Mouse (Mus musculus): Measurements from ENCODE around the gene Ckap5. TPM values are rescaled to one million over a fixed set of nuclear protein-coding genes. Genes with fewer than 3 reads are reported as not detected.

The Ckap5 gene
- polyA plus RNA-seq, 1 experiment, result 2.7 TPM

GRCm38 (mm10) chr2:91627486-91627885, 100.9 kb downstream of the Ckap5 start:
- Histone ChIP-seq H3K4me1 (ENCODE audit: control insufficient read depth, insufficient read depth, insufficient read length, low read length) (no peaks in the 10 kb centered on the region), H3K4me3 (ENCODE audit: low read depth, low read length) (no peak overlapping the region), H3K27me3 (ENCODE audit: control insufficient read depth, insufficient read depth, low read length) (no peaks in the 10 kb centered on the region), H3K27ac (ENCODE audit: insufficient read depth, low read depth, low read length) (no peak overlapping the region), H3K36me3 (ENCODE audit: control insufficient read depth, insufficient read depth, low read length) (no peaks in the 10 kb centered on the region)
- TF ChIP-seq POLR2A (IDR thresholded peaks at IDR 0.05; ENCODE audit: low read depth, low read length), result no peak
- no peak for TF ChIP-seq CTCF (IDR thresholded peaks at IDR 0.05; ENCODE audit: extremely low read depth, insufficient read length, insufficient replicate concordance, low read depth, low read length)
- 64% methylated on average over 5 of the region's 5 CpGs for WGBS

- TF ChIP-seq POLR2A (IDR thresholded peaks at IDR 0.05; ENCODE audit: low read depth, low read length) (no peak), CTCF (IDR thresholded peaks at IDR 0.05; ENCODE audit: extremely low read depth, insufficient read length, insufficient replicate concordance, low read depth, low read length) (no peak)
Measured at GRCm38 (mm10) chr2:91628171-91628570, 101.6 kb downstream of the Ckap5 start.

GRCm38 (mm10) chr2:91629682-91630081, 103.1 kb downstream of the Ckap5 start:
- no peaks in the 10 kb centered on the region for H3K36me3 ChIP-seq (ENCODE audit: control insufficient read depth, insufficient read depth, low read length)
- H3K4me3 ChIP-seq (ENCODE audit: low read depth, low read length), result no peak overlapping the region
- WGBS, result 76% methylated on average over 18 of the region's 18 CpGs
- TF ChIP-seq POLR2A (IDR thresholded peaks at IDR 0.05; ENCODE audit: low read depth, low read length) (no peak), CTCF (IDR thresholded peaks at IDR 0.05; ENCODE audit: extremely low read depth, insufficient read length, insufficient replicate concordance, low read depth, low read length) (no peak)
- no peaks in the 10 kb centered on the region for H3K4me1 ChIP-seq (ENCODE audit: control insufficient read depth, insufficient read depth, insufficient read length, low read length)
- no peak overlapping the region for H3K27ac ChIP-seq (ENCODE audit: insufficient read depth, low read depth, low read length)
- no peaks in the 10 kb centered on the region for H3K27me3 ChIP-seq (ENCODE audit: control insufficient read depth, insufficient read depth, low read length)

More at GRCm38 (mm10) chr2:91628171-91628570, 101.6 kb downstream of the Ckap5 start:
- no peaks in the 10 kb centered on the region for H3K36me3 ChIP-seq (ENCODE audit: control insufficient read depth, insufficient read depth, low read length)
- H3K27me3 ChIP-seq (ENCODE audit: control insufficient read depth, insufficient read depth, low read length), result no peaks in the 10 kb centered on the region
- no peak overlapping the region for H3K4me3 ChIP-seq (ENCODE audit: low read depth, low read length)
- H3K4me1 ChIP-seq (ENCODE audit: control insufficient read depth, insufficient read depth, insufficient read length, low read length), result no peaks in the 10 kb centered on the region
- H3K27ac ChIP-seq (ENCODE audit: insufficient read depth, low read depth, low read length), result no peak overlapping the region
- WGBS, result 87% methylated on average over 8 of the region's 8 CpGs

- no peak overlapping the region for H3K4me3 ChIP-seq (ENCODE audit: low read depth, low read length)
- H3K36me3 ChIP-seq (ENCODE audit: control insufficient read depth, insufficient read depth, low read length), result no peaks in the 10 kb centered on the region
- no peaks in the 10 kb centered on the region for H3K27me3 ChIP-seq (ENCODE audit: control insufficient read depth, insufficient read depth, low read length)
- 92% methylated on average over 12 of the region's 12 CpGs for WGBS
- H3K4me1 ChIP-seq (ENCODE audit: control insufficient read depth, insufficient read depth, insufficient read length, low read length), result no peaks in the 10 kb centered on the region
- TF ChIP-seq POLR2A (IDR thresholded peaks at IDR 0.05; ENCODE audit: low read depth, low read length) (no peak), CTCF (IDR thresholded peaks at IDR 0.05; ENCODE audit: extremely low read depth, insufficient read length, insufficient replicate concordance, low read depth, low read length) (no peak)
- no peak overlapping the region for H3K27ac ChIP-seq (ENCODE audit: insufficient read depth, low read depth, low read length)
Measured at GRCm38 (mm10) chr2:91630384-91630783, 103.8 kb downstream of the Ckap5 start.

- WGBS, result 82% methylated on average over 5 of the region's 5 CpGs
- H3K27ac ChIP-seq (ENCODE audit: insufficient read depth, low read depth, low read length), result no peak overlapping the region
- no peaks in the 10 kb centered on the region for H3K4me1 ChIP-seq (ENCODE audit: control insufficient read depth, insufficient read depth, insufficient read length, low read length)
- no peaks in the 10 kb centered on the region for H3K36me3 ChIP-seq (ENCODE audit: control insufficient read depth, insufficient read depth, low read length)
- H3K4me3 ChIP-seq (ENCODE audit: low read depth, low read length), result no peak overlapping the region
- H3K27me3 ChIP-seq (ENCODE audit: control insufficient read depth, insufficient read depth, low read length), result no peaks in the 10 kb centered on the region
- TF ChIP-seq CTCF (IDR thresholded peaks at IDR 0.05; ENCODE audit: extremely low read depth, insufficient read length, insufficient replicate concordance, low read depth, low read length), result no peak
- TF ChIP-seq POLR2A (IDR thresholded peaks at IDR 0.05; ENCODE audit: low read depth, low read length), result no peak
Measured at GRCm38 (mm10) chr2:91631826-91632225, 105.3 kb downstream of the Ckap5 start.

- Histone ChIP-seq H3K4me3 (ENCODE audit: low read depth, low read length) (no peak overlapping the region), H3K27ac (ENCODE audit: insufficient read depth, low read depth, low read length) (no peak overlapping the region), H3K4me1 (ENCODE audit: control insufficient read depth, insufficient read depth, insufficient read length, low read length) (no peaks in the 10 kb centered on the region), H3K36me3 (ENCODE audit: control insufficient read depth, insufficient read depth, low read length) (no peaks in the 10 kb centered on the region), H3K27me3 (ENCODE audit: control insufficient read depth, insufficient read depth, low read length) (no peaks in the 10 kb centered on the region)
- 51% methylated on average over 5 of the region's 5 CpGs for WGBS
- TF ChIP-seq POLR2A (IDR thresholded peaks at IDR 0.05; ENCODE audit: low read depth, low read length), result no peak
- TF ChIP-seq CTCF (IDR thresholded peaks at IDR 0.05; ENCODE audit: extremely low read depth, insufficient read length, insufficient replicate concordance, low read depth, low read length), result no peak
Measured at GRCm38 (mm10) chr2:91632316-91632715, 105.8 kb downstream of the Ckap5 start.

- H3K36me3 ChIP-seq (ENCODE audit: control insufficient read depth, insufficient read depth, low read length), result no peaks in the 10 kb centered on the region
- 47% methylated on average over 12 of the region's 12 CpGs for WGBS
- TF ChIP-seq POLR2A (IDR thresholded peaks at IDR 0.05; ENCODE audit: low read depth, low read length) (no peak), CTCF (IDR thresholded peaks at IDR 0.05; ENCODE audit: extremely low read depth, insufficient read length, insufficient replicate concordance, low read depth, low read length) (no peak)
- no peak overlapping the region for H3K4me3 ChIP-seq (ENCODE audit: low read depth, low read length)
- no peaks in the 10 kb centered on the region for H3K27me3 ChIP-seq (ENCODE audit: control insufficient read depth, insufficient read depth, low read length)
- no peaks in the 10 kb centered on the region for H3K4me1 ChIP-seq (ENCODE audit: control insufficient read depth, insufficient read depth, insufficient read length, low read length)
- no peak overlapping the region for H3K27ac ChIP-seq (ENCODE audit: insufficient read depth, low read depth, low read length)
Measured at GRCm38 (mm10) chr2:91633334-91633977, 106.9 kb downstream of the Ckap5 start.
